Mouse (Mus musculus) MEL (cell line): ENCODE measurements around the gene Gm11541. TPM values are rescaled to one million over a fixed set of nuclear protein-coding genes. Genes with fewer than 3 reads are reported as not detected.
A peak's percentile ranks its signal among the peaks of the same experiment; 100 is the strongest.

Experiments used
- DNase-seq: peaks from one replicate; pipeline ENCODE4 v3.0.0; 2011; ENCODE audit warnings: low read depth, low spot score
- H3K27ac ChIP-seq: 2 replicates; pipeline ENCODE4 v1.5.1; 2012; ENCODE audit warnings: low read depth, mild to moderate bottlenecking, control low read depth, low read length, moderate library complexity; ENCODE audit not compliant: control insufficient read depth
- H3K27me3 ChIP-seq, 2 experiments: fragments of 150-350 bp in 1 of 2; sonication (generic) in 1 of 2; 2 replicates each; pipeline ENCODE4 v1.6.1; 2012; ENCODE audit warnings: low read length in 2 of 2, mild to moderate bottlenecking in 2 of 2, improper control_type of control experiment in 1 of 2, moderate library complexity in 1 of 2; ENCODE audit not compliant: insufficient read depth in 2 of 2, control insufficient read depth in 1 of 2
- H3K36me3 ChIP-seq, 2 experiments: 2 replicates each; pipeline ENCODE4 v1.6.1; 2012 to 2014; ENCODE audit warnings: low read length in 2 of 2, improper control_type of control experiment in 1 of 2, inconsistent platforms in 1 of 2, mild to moderate bottlenecking in 1 of 2; ENCODE audit not compliant: insufficient read depth in 2 of 2, control insufficient read depth in 1 of 2
- H3K4me1 ChIP-seq, 2 experiments: fragments of 150-350 bp in 1 of 2; sonication (generic) in 1 of 2; 2 replicates each; pipeline ENCODE4 v1.6.1; 2012; ENCODE audit warnings: low read length in 2 of 2, improper control_type of control experiment in 1 of 2, mild to moderate bottlenecking in 1 of 2; ENCODE audit not compliant: insufficient read depth in 2 of 2, control insufficient read depth in 1 of 2
- H3K4me3 ChIP-seq, 2 experiments: fragments of 150-350 bp in 1 of 2; sonication (generic) in 1 of 2; 2 replicates each; pipeline ENCODE4 v1.5.1; 2012; ENCODE audit warnings: low read depth in 2 of 2, low read length in 2 of 2, mild to moderate bottlenecking in 2 of 2, moderate library complexity in 2 of 2, control low read depth in 1 of 2, improper control_type of control experiment in 1 of 2; ENCODE audit not compliant: control insufficient read depth in 1 of 2, insufficient read depth in 1 of 2
- H3K79me2 ChIP-seq: 2 replicates; pipeline ENCODE4 v1.6.1; 2012; ENCODE audit warnings: mild to moderate bottlenecking, low read length, moderate library complexity; ENCODE audit not compliant: control insufficient read depth, poor library complexity, insufficient read depth
- H3K9ac ChIP-seq: 2 replicates; pipeline ENCODE4 v1.6.1; 2012; ENCODE audit warnings: low read depth, mild to moderate bottlenecking, control low read depth, low read length, moderate library complexity; ENCODE audit not compliant: control insufficient read depth, poor library complexity, severe bottlenecking
- H3K9me3 ChIP-seq: fragments of 150-350 bp; sonication (generic); replicated peaks from 2 replicates; pipeline ENCODE4 v1.6.1; 2012; ENCODE audit warnings: mild to moderate bottlenecking, low read length, improper control_type of control experiment, moderate library complexity; ENCODE audit not compliant: insufficient read depth
- BHLHE40 ChIP-seq: IDR thresholded peaks from 2 replicates; pipeline ENCODE4 v1.6.1; 2012; ENCODE audit warnings: low read depth, mild to moderate bottlenecking, inconsistent platforms, low read length, improper control_type of control experiment, borderline replicate concordance
- CHD1 ChIP-seq: IDR thresholded peaks from 2 replicates; pipeline ENCODE4 v1.6.1; 2012; ENCODE audit warnings: low read depth, mild to moderate bottlenecking, inconsistent platforms, low read length, improper control_type of control experiment
- CTCF ChIP-seq, 3 experiments: IDR thresholded peaks in 2 of 3; conservative IDR thresholded peaks in 1 of 3; 2 replicates each; pipeline ENCODE4 v1.5.1; 2011 to 2012; ENCODE audit warnings: low read length in 3 of 3, low read depth in 2 of 3, mild to moderate bottlenecking in 2 of 3, improper control_type of control experiment in 1 of 3, inconsistent platforms in 1 of 3, mixed read lengths in 1 of 3, moderate library complexity in 1 of 3; ENCODE audit not compliant: control insufficient read depth in 1 of 3, insufficient read depth in 1 of 3, poor library complexity in 1 of 3, severe bottlenecking in 1 of 3
- ELF1 ChIP-seq: IDR thresholded peaks from 2 replicates; pipeline ENCODE4 v1.6.1; 2014; ENCODE audit warnings: low read depth, mild to moderate bottlenecking, inconsistent platforms, low read length, improper control_type of control experiment, moderate library complexity
- ETS1 ChIP-seq: IDR thresholded peaks from 2 replicates; pipeline ENCODE4 v1.6.1; 2012; ENCODE audit warnings: low read depth, mild to moderate bottlenecking, inconsistent platforms, low read length, improper control_type of control experiment, moderate library complexity
- MAX ChIP-seq: IDR thresholded peaks from 2 replicates; pipeline ENCODE4 v1.6.1; 2011; ENCODE audit warnings: low read length, improper control_type of control experiment
- MAZ ChIP-seq: IDR thresholded peaks from 2 replicates; pipeline ENCODE4 v1.6.1; 2012; ENCODE audit warnings: low read depth, mild to moderate bottlenecking, inconsistent platforms, low read length, improper control_type of control experiment
- MEF2A ChIP-seq: IDR thresholded peaks from 2 replicates; pipeline ENCODE4 v1.6.1; 2014; ENCODE audit warnings: low read depth, mild to moderate bottlenecking, inconsistent platforms, low read length, improper control_type of control experiment; ENCODE audit not compliant: poor library complexity, insufficient replicate concordance, severe bottlenecking; ENCODE audit errors: extremely low read depth
- MXI1 ChIP-seq: IDR thresholded peaks from 2 replicates; pipeline ENCODE4 v1.6.1; 2011; ENCODE audit warnings: mild to moderate bottlenecking, low read depth, low read length, improper control_type of control experiment
- MYB ChIP-seq: IDR thresholded peaks from 2 replicates; pipeline ENCODE4 v1.6.1; 2011; ENCODE audit warnings: mild to moderate bottlenecking, low read depth, low read length, improper control_type of control experiment
- POLR2AphosphoS2 ChIP-seq: IDR thresholded peaks from 2 replicates; pipeline ENCODE4 v1.6.1; 2011; ENCODE audit warnings: low read length, improper control_type of control experiment
- RAD21 ChIP-seq: IDR thresholded peaks from 2 replicates; pipeline ENCODE4 v1.6.1; 2011; ENCODE audit warnings: mild to moderate bottlenecking, low read depth, low read length, improper control_type of control experiment
- SMC3 ChIP-seq: IDR thresholded peaks from 2 replicates; pipeline ENCODE4 v1.6.1; 2011; ENCODE audit warnings: low read depth, low read length, improper control_type of control experiment
- UBTF ChIP-seq: IDR thresholded peaks from 2 replicates; pipeline ENCODE4 v1.6.1; 2012; ENCODE audit warnings: low read depth, mild to moderate bottlenecking, inconsistent platforms, low read length, improper control_type of control experiment, moderate library complexity, borderline replicate concordance; ENCODE audit not compliant: insufficient read depth
- USF1 ChIP-seq: IDR thresholded peaks from 2 replicates; pipeline ENCODE4 v1.6.1; 2014; ENCODE audit warnings: low read depth, mild to moderate bottlenecking, inconsistent platforms, low read length, improper control_type of control experiment, moderate library complexity
- ZC3H11A ChIP-seq: IDR thresholded peaks from 2 replicates; pipeline ENCODE4 v1.6.1; 2012; ENCODE audit warnings: low read depth, mild to moderate bottlenecking, inconsistent platforms, low read length, improper control_type of control experiment
- ZKSCAN1 ChIP-seq: IDR thresholded peaks from 2 replicates; pipeline ENCODE4 v1.6.1; 2012; ENCODE audit warnings: low read depth, mild to moderate bottlenecking, inconsistent platforms, low read length, improper control_type of control experiment, moderate library complexity
- ZMIZ1 ChIP-seq: IDR thresholded peaks from 2 replicates; pipeline ENCODE4 v1.6.1; 2012; ENCODE audit warnings: low read depth, mild to moderate bottlenecking, inconsistent platforms, low read length, improper control_type of control experiment, moderate library complexity
- polyA plus RNA-seq, 2 experiments: library from polyadenylated mRNA; stranded (reverse) in 1 of 2; unstranded in 1 of 2; fragments of >175 nt in 1 of 2; fragments of >200 nt in 1 of 2; gene quantifications; 2 replicates each; pipeline versions ENCODE4 v1.2.1 to v1.2.4; 2012; ENCODE audit warnings: low replicate concordance in 2 of 2, low read depth in 1 of 2; ENCODE audit not compliant: insufficient read length in 2 of 2, insufficient read depth in 1 of 2, missing spikeins in 1 of 2
- total RNA-seq: library from RNA; depleted of rRNA; stranded (reverse); fragments of 300-350 nt; gene quantifications from 2 replicates; pipeline ENCODE4 v1.2.3, GENCODE M21; 2012

The Gm11541 gene
- total and polyA plus RNA-seq, 3 experiments = not detected

- H3K79me2 ChIP-seq = no peaks in the 10 kb centered on the region
These were observed 26.9 kb upstream of the Gm11541 start for GRCm38 (mm10) chr11:94731229-94731628.

GRCm38 (mm10) chr11:94730261-94730660 lies 26.0 kb upstream of the Gm11541 start:
- TF ChIP-seq RAD21 (peak; percentile 89), CHD1 (no peak), CTCF (IDR thresholded peaks at IDR 0.05 in 2 of 3, conservative IDR thresholded peaks at IDR 0.05 in 1 of 3; ENCODE audit: control insufficient read depth in 1 of 3, insufficient read depth in 1 of 3, low read depth in 2 of 3, low read length in 3 of 3, poor library complexity in 1 of 3, severe bottlenecking in 1 of 3) (peak; percentile 64 to 92 (median 82)), ZC3H11A (peak; percentile 45), ZKSCAN1 (no peak), MAX (no peak), SMC3 (peak; percentile 66), MYB (no peak)
- Histone ChIP-seq H3K27ac (no peak overlapping the region), H3K4me1 (no peaks in the 10 kb centered on the region), H3K9ac (no peak overlapping the region), H3K27me3 (peaks cover 8 to 10% of the 10 kb centered on the region in 2 experiments; a peak in 3 of 4 replicates), H3K9me3 (no peaks in the 10 kb centered on the region), H3K36me3 (no peaks in the 10 kb centered on the region), H3K79me2 (no peaks in the 10 kb centered on the region), H3K4me3 (no peak overlapping the region)
- DNase-seq = peak; percentile 73

More at GRCm38 (mm10) chr11:94731229-94731628, 26.9 kb upstream of the Gm11541 start:
- no peak for DNase-seq
- H3K9me3 ChIP-seq = no peaks in the 10 kb centered on the region
- no peak for TF ChIP-seq MAX
- no peak for TF ChIP-seq USF1
- TF ChIP-seq ELF1 = no peak
- no peak for TF ChIP-seq BHLHE40
- TF ChIP-seq UBTF = no peak
- TF ChIP-seq POLR2AphosphoS2 = no peak
- no peak for TF ChIP-seq MEF2A
- no peak for TF ChIP-seq CHD1
- no peak for TF ChIP-seq ETS1
- no peak for TF ChIP-seq MXI1
- TF ChIP-seq MAZ = no peak
- no peak for TF ChIP-seq ZMIZ1
- TF ChIP-seq ZC3H11A = no peak
- TF ChIP-seq, all 39 proteins: peak for 0
- peaks cover 6 to 12% of the 10 kb centered on the region in 2 experiments; a peak in 3 of 4 replicates for H3K27me3 ChIP-seq
- H3K36me3 ChIP-seq = no peaks in the 10 kb centered on the region
- H3K4me1 ChIP-seq = no peaks in the 10 kb centered on the region
- H3K27ac ChIP-seq = no peak overlapping the region
- no peak overlapping the region for H3K9ac ChIP-seq
- no peak overlapping the region for H3K4me3 ChIP-seq
